Mouse (Mus musculus) heart, postnatal 0 days (tissue): Measurements from ENCODE around the gene Tmem201. TPM values are rescaled to one million over a fixed set of nuclear protein-coding genes. Genes with fewer than 3 reads are reported as not detected.

ENCODE experiments used
- ATAC-seq: fragments of 200-750 bp; cut with Nextera tagmentation; 2 replicates; pipeline ENCODE4 v1.8.0; 2017; ENCODE audit warnings: low read depth, moderate number of reproducible peaks, moderate library complexity; ENCODE audit not compliant: insufficient read depth
- DNase-seq: peaks from one replicate; pipeline ENCODE4 v3.0.0-alpha.2; 2016; ENCODE audit warnings: low spot score
- H3K27ac ChIP-seq: fragments of 300-500 bp; sonication (generic); 2 replicates; pipeline ENCODE4 v1.5.1; 2014; ENCODE audit warnings: low read depth, mild to moderate bottlenecking
- H3K27me3 ChIP-seq: fragments of 300-500 bp; sonication (generic); 2 replicates; pipeline ENCODE4 v1.6.1; 2014; ENCODE audit warnings: low read length, mixed read lengths; ENCODE audit not compliant: control insufficient read depth, insufficient read depth
- H3K36me3 ChIP-seq: fragments of 300-500 bp; sonication (generic); replicated peaks from 2 replicates; pipeline ENCODE4 v1.6.1; 2014; ENCODE audit warnings: low read length, mixed read lengths; ENCODE audit not compliant: control insufficient read depth, insufficient read depth
- H3K4me1 ChIP-seq: fragments of 300-500 bp; sonication (generic); 2 replicates; pipeline ENCODE4 v1.6.1; 2014; ENCODE audit warnings: antibody characterized with exemption; ENCODE audit not compliant: control insufficient read depth, insufficient read depth
- H3K4me2 ChIP-seq: fragments of 300-500 bp; sonication (generic); 2 replicates; pipeline ENCODE4 v1.6.1; 2014; ENCODE audit warnings: low read depth, mild to moderate bottlenecking, low read length, moderate library complexity
- H3K4me3 ChIP-seq: fragments of 300-500 bp; sonication (generic); 2 replicates; pipeline ENCODE4 v1.5.1; 2014; ENCODE audit warnings: low read depth, low read length
- H3K9ac ChIP-seq: fragments of 300-500 bp; sonication (generic); replicated peaks from 2 replicates; pipeline ENCODE4 v1.6.1; 2014; ENCODE audit warnings: low read depth, low read length, mixed read lengths
- H3K9me3 ChIP-seq: fragments of 300-500 bp; sonication (generic); replicated peaks from 2 replicates; pipeline ENCODE4 v1.6.1; 2016; ENCODE audit warnings: low read length; ENCODE audit not compliant: control insufficient read depth
- CTCF ChIP-seq: IDR thresholded peaks from 2 replicates; pipeline ENCODE4 v1.5.1; 2016; ENCODE audit warnings: antibody characterized with exemption, control low read depth, low read depth
- EP300 ChIP-seq: IDR thresholded peaks from 2 replicates; pipeline ENCODE4 v1.6.1; 2016; ENCODE audit warnings: antibody characterized with exemption, low read depth
- WGBS: fragments of 180-500 bp; shearing (Covaris S2); extraction: QIAGEN DNeasy Blood & Tissue Kit; methylation state at CpG from one replicate; pipeline ENCODE4 v1.1.7; 2014; 5-methylcytosine and 5-hydroxymethylcytosine counted together
- polyA plus RNA-seq: library from polyadenylated mRNA; unstranded; fragments of >200 nt; fragmentation: Nextera tagmentation; extraction: Ambion mirVana; gene quantifications from 2 replicates; pipeline ENCODE4 v1.2.1, GENCODE M21; 2015
- total RNA-seq: library from RNA; depleted of rRNA; stranded (reverse); fragments of >200 nt; gene quantifications from 2 replicates; pipeline ENCODE4 v1.2.3, GENCODE M21; 2014; ENCODE audit warnings: low replicate concordance

The Tmem201 gene
- total and polyA plus RNA-seq, 2 experiments from 2014 or later: 43.0 to 64.7 TPM

DNA sequence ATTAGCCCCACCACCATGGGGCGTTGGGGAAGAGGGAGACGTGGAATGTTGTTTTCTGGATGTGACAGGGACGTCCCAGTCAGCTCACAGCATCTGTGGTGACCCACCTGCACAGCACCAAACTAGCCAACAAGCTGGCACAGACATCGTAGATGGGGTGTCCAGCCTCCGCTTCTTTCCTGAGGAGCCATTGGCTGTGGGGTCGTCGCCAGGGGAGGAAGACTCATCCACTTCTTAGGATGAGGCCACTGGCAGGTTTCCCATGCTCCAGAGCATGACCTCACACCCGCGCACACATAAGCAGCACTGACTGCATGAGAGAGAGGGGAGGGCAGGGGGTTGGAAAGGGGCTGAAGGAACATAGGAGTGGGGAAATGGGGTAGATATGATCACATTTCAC lies 42.1 kb upstream of the Tmem201 start:
- H3K27ac ChIP-seq: no peak overlapping the region
- no peak overlapping the region for H3K4me2 ChIP-seq
- no peaks in the 10 kb centered on the region for H3K9me3 ChIP-seq
- 69% methylated on average over 9 of the region's 9 CpGs for WGBS
- H3K36me3 ChIP-seq: no peaks in the 10 kb centered on the region
- no peak for ATAC-seq
- H3K4me3 ChIP-seq: no peak overlapping the region
- no peak overlapping the region for H3K9ac ChIP-seq
- no peak for DNase-seq
- no peaks in the 10 kb centered on the region for H3K27me3 ChIP-seq
- TF ChIP-seq CTCF: no peak
- TF ChIP-seq EP300: no peak
- H3K4me1 ChIP-seq: peaks cover 15% of the 10 kb centered on the region; the same call in 1 of the 2 replicates

DNA sequence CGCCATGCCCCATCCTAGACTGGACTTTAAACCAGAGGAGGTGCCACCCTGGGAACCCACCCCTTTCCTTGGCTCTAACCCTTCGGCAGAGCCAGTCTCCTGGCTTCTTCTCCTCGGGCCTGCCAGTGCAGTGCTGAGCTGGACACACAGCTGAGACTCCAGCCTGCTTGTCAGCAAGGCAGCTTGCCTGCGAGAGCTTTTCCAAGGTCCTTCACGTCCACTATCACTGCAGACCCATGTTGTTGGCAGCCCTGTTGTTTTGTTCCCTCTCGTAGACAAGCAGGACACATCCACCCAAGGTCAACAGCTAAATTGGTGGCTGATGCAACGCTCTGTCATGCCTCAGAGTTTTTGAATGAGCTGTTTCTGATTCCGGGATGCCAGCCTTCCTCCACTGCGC lies 39.3 kb upstream of the Tmem201 start:
- Histone ChIP-seq H3K36me3 (no peaks in the 10 kb centered on the region), H3K27ac (peak overlapping the region; percentile 82), H3K4me1 (peaks cover 25% of the 10 kb centered on the region), H3K9me3 (no peaks in the 10 kb centered on the region), H3K9ac (no peak overlapping the region), H3K4me2 (no peak overlapping the region), H3K4me3 (no peak overlapping the region), H3K27me3 (no peaks in the 10 kb centered on the region)
- DNase-seq (peak; percentile 73), ATAC-seq (peak; percentile 39)
- 44% methylated on average over 9 of the region's 9 CpGs for WGBS
- TF ChIP-seq EP300: no peak
- no peak for TF ChIP-seq CTCF

DNA sequence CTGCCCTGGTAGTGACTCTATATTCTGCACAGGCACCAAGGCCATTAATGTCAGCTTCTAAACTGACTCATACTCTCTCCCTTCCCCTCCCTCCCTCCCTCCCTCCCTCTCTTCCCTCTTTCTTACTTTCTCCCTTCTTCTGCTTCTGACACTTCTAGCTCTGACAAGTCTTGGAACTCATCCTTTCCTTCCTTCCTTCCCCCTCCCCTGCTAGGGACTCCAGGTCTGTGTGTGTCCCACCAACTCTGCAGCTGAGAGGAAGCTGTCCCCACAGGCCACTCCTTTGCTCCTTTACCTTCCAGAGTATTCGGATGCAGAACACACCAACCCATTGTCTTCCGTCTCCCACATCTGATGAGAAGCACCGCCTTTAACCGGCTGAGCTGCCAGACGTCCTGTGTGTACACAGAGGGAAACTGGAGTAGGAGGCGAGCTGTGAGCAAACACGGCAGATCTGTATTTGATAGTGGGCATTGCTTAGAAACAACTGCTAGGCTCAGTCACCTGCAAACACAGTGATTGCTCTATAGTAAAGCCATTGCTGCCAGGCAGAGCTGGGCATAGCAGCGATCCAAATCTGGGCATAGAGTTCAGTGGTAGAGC lies 38.0 kb upstream of the Tmem201 start:
- H3K4me1 ChIP-seq: peaks cover 25% of the 10 kb centered on the region
- WGBS: 43% methylated on average over 8 of the region's 8 CpGs
- H3K9ac ChIP-seq: no peak overlapping the region
- H3K4me2 ChIP-seq: no peak overlapping the region
- H3K9me3 ChIP-seq: no peaks in the 10 kb centered on the region
- no peak overlapping the region for H3K4me3 ChIP-seq
- H3K27me3 ChIP-seq: no peaks in the 10 kb centered on the region
- no peak for TF ChIP-seq EP300
- TF ChIP-seq CTCF: no peak
- ATAC-seq (no peak), DNase-seq (no peak)
- H3K27ac ChIP-seq: 0 out of 2 replicates have a peak overlapping the region, but pooled peaks have one; percentile 22
- no peaks in the 10 kb centered on the region for H3K36me3 ChIP-seq

DNA sequence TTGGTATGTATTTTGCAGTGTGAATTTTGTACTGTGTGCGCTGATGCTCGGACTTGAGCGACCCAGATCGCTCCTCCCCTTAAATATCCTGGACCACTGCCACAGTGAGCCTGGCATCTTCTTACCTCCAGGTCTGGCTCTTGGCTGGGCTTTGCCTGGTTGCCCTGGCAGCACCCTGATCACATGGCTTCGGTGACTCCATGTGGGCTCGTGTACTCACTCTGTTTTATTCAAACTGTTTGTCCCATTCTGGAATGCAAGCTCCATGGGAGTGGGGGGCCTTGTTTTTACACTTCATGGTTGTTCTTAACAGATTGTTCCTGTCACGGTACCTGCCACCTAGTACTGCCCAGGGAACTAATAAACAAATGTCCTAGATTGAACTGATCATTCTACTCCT lies 37.5 kb upstream of the Tmem201 start:
- Histone ChIP-seq H3K4me1 (peaks cover 25% of the 10 kb centered on the region), H3K27ac (0 out of 2 replicates have a peak overlapping the region, but pooled peaks have one; percentile 22), H3K27me3 (no peaks in the 10 kb centered on the region), H3K9me3 (no peaks in the 10 kb centered on the region), H3K4me3 (no peak overlapping the region), H3K4me2 (no peak overlapping the region), H3K36me3 (no peaks in the 10 kb centered on the region), H3K9ac (no peak overlapping the region)
- DNase-seq: peak; percentile 54
- ATAC-seq: peak; percentile 25
- no peak for TF ChIP-seq CTCF
- no peak for TF ChIP-seq EP300
- 42% methylated on average over 7 of the region's 7 CpGs for WGBS

DNA sequence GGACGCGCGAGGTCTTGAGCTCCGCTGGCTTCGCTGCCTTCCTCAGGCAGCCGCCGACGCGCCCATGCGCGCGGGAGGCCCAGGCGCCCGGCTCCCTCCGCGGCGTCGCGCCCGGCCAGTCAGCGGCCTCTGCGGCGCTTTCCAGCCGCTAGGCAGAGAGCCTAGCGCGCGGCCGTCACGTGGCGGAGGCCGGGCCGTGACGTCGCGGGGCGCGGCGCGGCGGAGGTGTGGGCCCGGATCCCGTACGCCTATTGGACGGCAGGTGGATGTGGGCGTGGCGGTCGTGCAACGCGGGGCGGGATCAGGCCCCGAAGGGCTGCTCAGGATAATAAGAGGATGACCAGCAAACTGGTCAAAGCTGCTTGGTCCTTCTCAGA lies 36.2 kb upstream of the Tmem201 start, which contains the start of gene Slc25a33:
Gene Slc25a33 (minus strand): TSS at position 184 of the 377 bp plus-strand sequence.
- H3K27me3 ChIP-seq: no peaks in the 10 kb centered on the region
- no peak for TF ChIP-seq CTCF
- TF ChIP-seq EP300: no peak
- H3K27ac ChIP-seq: peak within 1 kb of the TSS; percentile 81
- DNase-seq: peak; percentile 95
- H3K4me1 ChIP-seq: peaks cover 25% of the 10 kb centered on the region
- H3K36me3 ChIP-seq: no peaks in the 10 kb centered on the region
- WGBS: under 1% methylated on average over 50 of the region's 51 CpGs
- H3K4me3 ChIP-seq: peak within 1 kb of the TSS; percentile 74
- H3K9me3 ChIP-seq: no peaks in the 10 kb centered on the region
- peak within 1 kb of the TSS; percentile 80 for H3K9ac ChIP-seq
- peak; percentile 95 for ATAC-seq
- H3K4me2 ChIP-seq: peak within 1 kb of the TSS; percentile 99
